Comparison of ENCODE assay signal across 8 mouse cellular contexts in the genomic region with DNA sequence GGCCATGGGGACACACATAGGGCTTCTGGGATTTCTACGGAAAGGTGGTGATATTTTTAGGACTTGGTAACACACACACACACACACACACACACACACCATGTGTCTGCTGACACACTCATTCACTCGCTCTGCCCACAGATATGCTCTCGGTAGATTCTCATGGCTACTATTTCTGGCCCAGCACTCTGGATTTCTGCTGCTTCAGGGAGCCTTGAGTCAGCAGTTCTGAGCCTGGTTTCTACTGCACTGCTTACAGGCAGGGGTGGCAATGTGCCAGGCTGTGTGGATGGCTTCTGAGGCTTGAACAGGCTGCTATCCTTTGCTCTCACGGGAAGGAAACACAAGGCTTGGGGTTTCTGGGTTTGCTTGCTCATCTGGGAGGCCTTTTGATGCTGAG.
DNase-seq lines count a peak whose midpoint lies in the region; ATAC-seq and TF ChIP-seq lines count a peak whose summit lies in the region.
"Had no signal": no experiment of that assay in that cellular context is flagged by ENCODE, and none has a peak within 500 bp of the region (broad histone marks: within the 10 kb centered on the region; RNA-seq: fewer than 3 reads in every experiment).

No protein-coding gene starts in this region.

- H3K9ac ChIP-seq in midbrain, postnatal 0 days (replicated peaks; ENCODE audit: low read length, poor library complexity, severe bottlenecking), result no peak overlapping the region
- peak overlapping the region; percentile 52; the same call in 1 of the 2 replicates for H3K9ac ChIP-seq in heart, embryonic 11.5 days (ENCODE audit: low read depth, low read length)
- peak overlapping the region; percentile 39; the same call in 1 of the 2 replicates for H3K9ac ChIP-seq in stomach, embryonic 16.5 days (ENCODE audit: low read length)
- H3K9ac ChIP-seq: lung, embryonic 15.5 days had no signal

- H3K27me3 ChIP-seq in midbrain, postnatal 0 days (ENCODE audit: insufficient read depth, low read length), result no peaks in the 10 kb centered on the region
- H3K27me3 ChIP-seq in midbrain, embryonic 10.5 days (ENCODE audit: low read depth, poor library complexity, severe bottlenecking), result no peaks in the 10 kb centered on the region
- no peaks in the 10 kb centered on the region for H3K27me3 ChIP-seq in heart, embryonic 11.5 days (ENCODE audit: control insufficient read depth, insufficient read depth, low read length)
- no peaks in the 10 kb centered on the region for H3K27me3 ChIP-seq in stomach, embryonic 16.5 days (ENCODE audit: control insufficient read depth, insufficient read depth, low read length)
- H3K27me3 ChIP-seq: lung, embryonic 15.5 days had no signal

- no peak overlapping the region for H3K27ac ChIP-seq in midbrain, postnatal 0 days (ENCODE audit: low read depth, low read length)
- no peak overlapping the region for H3K27ac ChIP-seq in midbrain, embryonic 10.5 days (replicated peaks)
- H3K27ac ChIP-seq in heart, embryonic 11.5 days (ENCODE audit: low read depth, low read length), result peak overlapping the region; percentile 8
- H3K27ac ChIP-seq in stomach, embryonic 16.5 days (ENCODE audit: low read length), result peak overlapping the region; percentile 69
- H3K27ac ChIP-seq: lung, embryonic 15.5 days had no signal

- no peaks in the 10 kb centered on the region for H3K4me1 ChIP-seq in midbrain, postnatal 0 days (ENCODE audit: insufficient read depth, low read length)
- peaks cover 8% of the 10 kb centered on the region; the same call in 1 of the 2 replicates for H3K4me1 ChIP-seq in midbrain, embryonic 10.5 days
- peaks cover 25% of the 10 kb centered on the region for H3K4me1 ChIP-seq in heart, embryonic 11.5 days (ENCODE audit: control insufficient read depth, insufficient read depth, low read length)
- H3K4me1 ChIP-seq in stomach, embryonic 16.5 days (ENCODE audit: control insufficient read depth, insufficient read depth, low read length), result 0 out of 2 replicates have a peak, but pooled peaks cover 3% of the 10 kb centered on the region

- no peak overlapping the region for H3K4me3 ChIP-seq in midbrain, postnatal 0 days (ENCODE audit: low read depth, low read length)
- H3K4me3 ChIP-seq in midbrain, embryonic 10.5 days, result no peak overlapping the region
- no peak overlapping the region for H3K4me3 ChIP-seq in heart, embryonic 11.5 days (ENCODE audit: low read depth, low read length)
- H3K4me3 ChIP-seq in stomach, embryonic 16.5 days (replicated peaks; ENCODE audit: low read length), result no peak overlapping the region
- H3K4me3 ChIP-seq: lung, embryonic 15.5 days had no signal

- DNase-seq in midbrain, postnatal 0 days (ENCODE audit: low spot score), result peak; percentile 66
- no peak for DNase-seq in midbrain, embryonic 10.5 days (ENCODE audit: low spot score)
- DNase-seq in cerebellum, adult 9-10 months, result peak; percentile 81
- DNase-seq in layer of hippocampus, postnatal 25 days (ENCODE audit: extremely low spot score in 1 of 2, low spot score in 1 of 2), result peak; percentile 37 to 69
- no peak for DNase-seq in yolk sac, embryonic 10.5 days (ENCODE audit: low spot score)

- no peak for ATAC-seq in midbrain, postnatal 0 days (ENCODE audit: low FRiP score)
- no peak for ATAC-seq in heart, embryonic 11.5 days (replicated peaks; ENCODE audit: insufficient number of reproducible peaks, low FRiP score, low TSS enrichment)
- no peak for ATAC-seq in stomach, embryonic 16.5 days (ENCODE audit: insufficient read depth, low FRiP score)

- 69% methylated on average over 4 of the region's 4 CpGs for WGBS in midbrain, postnatal 0 days
- 90% methylated on average over 4 of the region's 4 CpGs for WGBS in midbrain, embryonic 10.5 days
- WGBS in heart, embryonic 11.5 days (ENCODE audit: insufficient replicate concordance), result 34% methylated on average over 4 of the region's 4 CpGs
- 62% methylated on average over 4 of the region's 4 CpGs for WGBS in stomach, embryonic 16.5 days

- no peaks in the 10 kb centered on the region for H3K9me3 ChIP-seq in midbrain, postnatal 0 days (ENCODE audit: low read length)
- no peaks in the 10 kb centered on the region for H3K9me3 ChIP-seq in midbrain, embryonic 10.5 days (replicated peaks)
- no peaks in the 10 kb centered on the region for H3K9me3 ChIP-seq in heart, embryonic 11.5 days (replicated peaks; ENCODE audit: control insufficient read depth, low read length)
- no peaks in the 10 kb centered on the region for H3K9me3 ChIP-seq in stomach, embryonic 16.5 days (replicated peaks; ENCODE audit: control insufficient read depth, low read length)
- H3K9me3 ChIP-seq: lung, embryonic 15.5 days had no signal

- no peak for TF ChIP-seq CTCF in midbrain, postnatal 0 days (IDR thresholded peaks at IDR 0.05)

- no peaks in the 10 kb centered on the region for H3K36me3 ChIP-seq in midbrain, postnatal 0 days (ENCODE audit: insufficient read depth, low read length)
- peaks cover 9% of the 10 kb centered on the region for H3K36me3 ChIP-seq in midbrain, embryonic 10.5 days
- no peaks in the 10 kb centered on the region; the same call in 1 of the 2 replicates for H3K36me3 ChIP-seq in heart, embryonic 11.5 days (ENCODE audit: control insufficient read depth, insufficient read depth, low read length)
- H3K36me3 ChIP-seq in stomach, embryonic 16.5 days (ENCODE audit: control insufficient read depth, insufficient read depth, low read length), result no peaks in the 10 kb centered on the region
- H3K36me3 ChIP-seq: lung, embryonic 15.5 days had no signal

- H3K4me2 ChIP-seq in midbrain, postnatal 0 days (ENCODE audit: low read depth, low read length, poor library complexity, severe bottlenecking), result no peak overlapping the region
- no peak overlapping the region for H3K4me2 ChIP-seq in heart, embryonic 11.5 days
- no peak overlapping the region for H3K4me2 ChIP-seq in stomach, embryonic 16.5 days (ENCODE audit: low read depth, low read length)
- H3K4me2 ChIP-seq: lung, embryonic 15.5 days had no signal

Comparison
In these comparisons a context has a peak if more than half of its experiments do, and no peak if none do; other contexts are left out.
1. DNase-seq: peak in midbrain, postnatal 0 days (single experiment), cerebellum, adult 9-10 months (single experiment) and layer of hippocampus, postnatal 25 days (2 of 2); none in midbrain, embryonic 10.5 days (single experiment) and yolk sac, embryonic 10.5 days (single experiment).
2. H3K27ac ChIP-seq: peak in heart, embryonic 11.5 days (single experiment) and stomach, embryonic 16.5 days (single experiment); none in midbrain, postnatal 0 days (single experiment) and midbrain, embryonic 10.5 days (single experiment).